Mouse (Mus musculus): ENCODE data around the gene Slc35e3. TPM values are rescaled to one million over a fixed set of nuclear protein-coding genes. Genes with fewer than 3 reads are reported as not detected.

Slc35e3 gene
- polyA plus RNA-seq, 1 experiment from 2014 or later: 8.2 TPM

Other genes with a start within 250 kb of the Slc35e3 start
- gene Cpm, start 116.9 kb downstream of the Slc35e3 start, polyA plus RNA-seq (2015; fragmentation: Nextera tagmentation; extraction: Ambion mirVana): 2.4 and 3.1 TPM in 2 replicates
- 38.7 and 41.5 TPM in 2 replicates for gene Mdm2, start 35.6 kb downstream of the Slc35e3 start, polyA plus RNA-seq (2015; fragmentation: Nextera tagmentation; extraction: Ambion mirVana)
- 40.2 and 44.1 TPM in 2 replicates for gene Nup107, start 46.3 kb upstream of the Slc35e3 start, polyA plus RNA-seq (2015; fragmentation: Nextera tagmentation; extraction: Ambion mirVana)
- 119 and 129 TPM in 2 replicates for gene Rap1b, start 99.7 kb upstream of the Slc35e3 start, polyA plus RNA-seq (2015; fragmentation: Nextera tagmentation; extraction: Ambion mirVana)

Measured in heart, embryonic 13.5 days (tissue).